Mouse (Mus musculus) testis, postnatal 10 days (tissue): ENCODE measurements at regions not wholly inside any gene's neighbourhood (a gene's known extent, or its start where the extent isn't known, plus 50 kb on each side); places are given as distances from the start of the nearest gene placed in this dataset.
A peak's percentile ranks its signal among the peaks of the same experiment; 100 is the strongest.

Source experiments
- DNase-seq: peaks from one replicate; pipeline ENCODE4 v3.0.0; 2021; ENCODE audit warnings: low spot score

- DNase-seq: no peak
Observed at GRCm38 (mm10) chr3:101524905-101525304, 79.6 kb downstream of the Atp1a1 start.

DNA sequence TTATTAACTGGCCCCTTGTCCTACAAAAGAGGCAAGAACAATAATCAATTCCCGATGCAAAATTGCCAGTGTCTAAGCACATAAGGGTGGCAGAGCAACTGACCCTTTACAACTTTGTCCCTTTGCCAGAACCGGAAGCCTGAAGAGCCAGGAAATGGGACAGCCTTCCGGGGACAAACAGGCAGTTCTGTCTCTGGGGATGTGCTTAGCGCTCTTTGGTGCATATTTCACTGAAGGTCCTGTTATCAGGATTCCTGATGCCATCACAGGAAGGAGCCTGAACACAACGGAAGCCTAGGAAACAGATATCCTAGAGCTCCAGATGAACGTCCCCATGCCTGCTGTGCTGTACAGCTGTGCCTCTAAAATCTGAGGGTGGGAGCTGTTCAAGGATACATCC, 80.0 kb downstream of the Atp1a1 start:
- no peak for DNase-seq

DNA sequence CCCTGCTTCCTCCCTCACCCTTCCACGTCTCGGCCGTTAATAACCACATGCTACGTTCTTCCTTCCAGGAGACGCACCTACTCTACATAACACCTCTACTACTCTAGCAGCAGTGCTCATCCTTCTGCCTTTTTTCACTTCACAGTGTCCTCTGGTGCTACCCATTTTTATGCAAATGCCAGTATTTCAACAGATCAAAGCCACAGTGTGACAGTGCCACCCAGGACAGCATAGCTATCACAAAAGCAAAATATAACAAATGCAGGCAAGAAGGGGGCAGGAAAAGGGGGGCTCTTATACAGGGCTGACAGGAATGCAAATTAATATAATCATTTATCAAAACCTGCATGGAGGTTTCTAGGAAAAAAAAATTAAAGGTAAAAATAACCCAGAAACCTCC, 81.2 kb downstream of the Atp1a1 start:
- DNase-seq: no peak

DNA sequence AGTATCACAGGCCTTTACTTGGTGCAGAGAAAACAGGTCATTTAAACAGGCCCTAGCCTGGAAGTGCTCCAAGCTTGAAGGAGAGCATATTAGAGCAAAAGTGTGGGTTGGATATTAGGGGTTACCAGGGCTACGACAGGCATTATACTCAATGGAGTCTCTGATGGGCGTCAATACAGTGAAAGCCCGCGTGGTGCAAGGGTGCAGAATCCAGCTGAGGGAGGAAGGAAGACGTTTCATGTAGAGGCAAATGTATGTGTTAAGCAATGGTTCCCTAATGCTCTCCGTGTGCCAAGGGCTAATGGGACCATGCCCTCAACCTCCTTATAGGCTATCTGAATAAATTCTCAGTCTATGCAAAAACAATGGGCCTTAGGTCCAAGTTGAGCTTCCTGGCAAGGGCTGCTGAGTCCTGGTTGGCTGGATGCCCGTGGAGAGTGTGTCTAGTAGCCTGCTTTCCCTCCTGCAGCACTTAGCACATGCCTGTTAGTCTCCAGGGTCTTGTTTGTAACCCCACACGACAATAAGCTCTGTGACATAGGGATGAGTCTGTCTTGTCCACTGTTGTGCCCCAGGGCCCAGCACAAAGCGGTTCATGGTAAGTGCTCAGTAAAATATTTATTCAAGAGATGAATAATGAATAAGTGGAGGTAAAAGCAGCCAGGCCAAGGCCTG, 82.1 kb downstream of the Atp1a1 start:
- DNase-seq: peak; percentile 62

DNA sequence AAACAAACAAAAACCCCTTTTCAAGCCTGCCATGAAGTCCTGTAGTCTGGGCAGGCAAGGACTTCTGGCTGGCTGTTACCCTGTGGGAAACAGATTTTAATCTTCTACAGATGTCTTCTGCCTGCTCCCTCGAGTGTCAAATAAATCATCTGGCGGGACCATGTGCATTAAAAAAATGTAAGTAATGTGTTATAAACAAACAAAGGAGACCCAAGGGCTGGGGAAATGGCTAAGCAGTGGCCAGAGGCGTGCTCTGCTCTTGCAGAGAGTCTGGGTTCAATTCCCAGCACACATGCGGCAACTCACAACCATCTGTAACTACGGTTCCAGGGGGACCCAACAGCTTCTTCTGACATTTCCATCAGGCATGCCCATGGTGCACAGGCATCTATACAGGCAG, 83.3 kb downstream of the Atp1a1 start:
- no peak for DNase-seq

DNA sequence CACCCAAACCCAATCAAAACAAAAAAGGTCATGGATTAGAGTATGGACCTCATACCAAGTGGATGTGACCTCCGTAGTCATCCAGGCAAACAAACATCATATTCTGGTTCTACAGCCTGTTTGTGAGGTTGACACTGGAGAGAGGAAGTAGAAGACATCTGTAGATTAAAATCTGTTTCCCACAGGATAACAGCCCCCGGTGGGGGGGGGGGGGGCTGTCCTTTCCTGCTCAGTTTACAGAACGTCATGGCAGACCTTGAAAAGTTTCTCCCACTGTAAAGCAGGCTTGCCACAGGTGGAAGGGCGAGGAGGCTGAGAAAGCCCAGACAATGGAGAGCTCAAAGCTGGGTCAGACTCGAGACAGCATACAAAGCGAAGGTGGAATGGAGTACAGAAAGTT, 84.4 kb downstream of the Atp1a1 start:
- no peak for DNase-seq

DNA sequence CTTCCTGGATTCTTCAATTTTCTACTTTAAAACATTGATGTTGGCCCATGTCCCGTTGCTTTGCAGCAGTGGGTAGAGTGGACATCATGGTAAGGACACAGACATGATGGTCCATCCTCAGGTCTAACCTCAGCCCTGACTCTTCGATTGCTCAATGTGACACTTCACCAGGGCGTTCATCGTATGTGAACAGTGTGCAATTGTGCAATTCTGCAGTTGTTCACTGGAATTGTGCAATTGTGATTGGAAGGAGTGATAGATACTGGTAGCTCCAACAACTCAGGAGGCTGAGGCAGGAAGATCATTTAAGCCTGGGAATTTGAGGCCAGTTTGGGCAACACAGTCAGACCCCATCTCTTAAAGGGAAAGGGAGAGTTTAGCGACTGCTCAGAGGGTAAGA, 84.9 kb downstream of the Atp1a1 start:
- DNase-seq: no peak

DNA sequence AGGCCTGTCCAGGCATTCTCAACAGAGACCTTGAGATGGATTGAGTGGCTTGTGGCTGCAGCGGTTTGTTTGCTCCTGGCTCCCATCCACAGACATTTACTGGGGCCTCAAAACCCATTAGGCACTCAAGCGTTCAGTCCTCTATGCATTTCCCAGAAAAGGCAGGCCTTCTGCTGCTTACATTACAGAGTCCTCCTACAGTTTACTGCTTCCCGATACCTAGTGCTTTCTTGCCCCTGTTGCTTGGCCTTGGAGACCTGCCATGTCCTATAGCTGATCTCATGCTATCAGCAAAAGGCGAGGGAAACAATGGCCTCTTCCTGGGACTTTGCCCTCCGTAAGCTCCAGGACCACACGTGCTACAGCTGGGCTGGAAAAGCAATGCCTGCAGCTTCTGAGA, 85.7 kb downstream of the Atp1a1 start:
- DNase-seq: no peak

- DNase-seq: no peak
Observed at GRCm38 (mm10) chr3:101517547-101517946, 86.9 kb downstream of the Atp1a1 start.

DNA sequence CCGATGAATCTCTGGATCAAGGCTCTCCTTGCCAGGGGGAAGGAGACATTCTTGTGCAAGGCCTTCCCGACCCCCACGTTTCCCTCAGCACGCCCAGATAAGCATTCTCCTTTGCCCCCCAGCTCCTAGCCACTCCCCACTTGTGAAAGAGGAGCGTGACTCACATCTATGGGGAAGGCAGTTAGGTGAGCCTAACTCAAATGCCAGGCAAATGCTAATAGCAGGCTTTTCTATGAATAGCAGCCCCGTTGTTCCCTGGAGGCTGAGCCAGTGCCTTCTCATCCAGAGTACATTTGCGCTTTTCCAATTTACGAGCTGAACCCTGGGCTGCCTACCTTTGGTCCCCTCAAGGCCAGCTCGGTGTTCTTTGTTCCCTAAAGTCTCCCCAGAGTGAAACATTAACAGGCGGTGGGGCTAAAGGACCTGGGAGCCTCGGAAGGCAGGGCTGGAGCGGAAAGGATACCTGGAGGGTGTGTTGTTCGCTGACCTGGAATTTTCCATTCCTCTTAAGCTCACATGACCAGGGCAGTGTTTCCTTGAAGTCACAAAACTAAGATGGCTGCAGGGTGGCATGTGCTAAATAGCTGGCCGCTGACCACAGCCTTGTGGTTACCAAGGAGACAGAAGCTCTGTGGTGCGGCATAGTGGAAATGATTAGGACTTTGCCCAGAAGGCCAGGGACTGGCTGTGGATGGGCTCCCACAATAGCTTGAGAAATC, 87.5 kb downstream of the Atp1a1 start:
- DNase-seq: no peak

DNA sequence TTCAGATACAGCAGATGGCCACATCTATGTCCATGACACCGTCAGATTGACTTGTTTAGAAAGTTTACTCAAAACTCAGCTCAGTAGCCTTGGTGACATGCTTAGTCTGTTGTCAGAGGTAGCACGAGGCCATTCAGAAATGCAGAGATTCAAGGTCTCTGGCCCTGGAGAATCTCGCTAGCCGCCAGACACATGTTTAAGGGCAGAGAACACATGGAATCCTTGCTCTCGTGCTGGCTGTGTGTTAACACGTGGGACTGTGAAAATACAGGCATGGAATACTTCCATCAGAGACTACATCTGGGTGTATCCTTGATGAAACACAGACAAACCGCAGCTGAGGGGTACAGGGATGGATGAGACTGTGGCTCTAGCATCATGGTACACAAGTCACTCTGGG, 88.9 kb downstream of the Atp1a1 start:
- no peak for DNase-seq

GRCm38 (mm10) chr3:101513611-101514311, 90.7 kb downstream of the Atp1a1 start:
- DNase-seq: no peak
